Mouse (Mus musculus) lung, postnatal 0 days (tissue): ENCODE results near the gene Zfp142.

Experiments used
- CTCF ChIP-seq: IDR thresholded peaks from 2 replicates; pipeline ENCODE4 v1.5.1; 2016; ENCODE audit warnings: antibody characterized with exemption, mild to moderate bottlenecking
- EP300 ChIP-seq: IDR thresholded peaks from 2 replicates; pipeline ENCODE4 v1.6.1; 2016; ENCODE audit warnings: antibody characterized with exemption, mild to moderate bottlenecking, control low read depth

- TF ChIP-seq EP300 (no peak), CTCF (no peak)
Measured at GRCm38 (mm10) chr1:74565834-74566233, 22.2 kb downstream of the Zfp142 start.
